Mouse (Mus musculus) cerebellum, adult 2 months (tissue): ENCODE measurements around the gene Cdk19. TPM values are rescaled to one million over a fixed set of nuclear protein-coding genes. Genes with fewer than 3 reads are reported as not detected.
"Not testable (repeated sequence)": the region's sequence is repeated elsewhere in the genome, so short reads cannot be mapped to it uniquely, and the experiment has no call there.

Experiments
- DNase-seq, 2 experiments: peaks; one replicate each; pipeline ENCODE4 v3.0.0; 2021
- H3K27ac ChIP-seq: fragments of 200-500 bp; 2 replicates; pipeline ENCODE4 v1.5.1; 2012; ENCODE audit warnings: low read length, control low read depth, inconsistent platforms; ENCODE audit not compliant: insufficient read depth
- H3K27me3 ChIP-seq: fragments of 200-500 bp; 2 replicates; pipeline ENCODE4 v1.6.1; 2012; ENCODE audit warnings: inconsistent platforms, mild to moderate bottlenecking, low read length, moderate library complexity; ENCODE audit not compliant: control insufficient read depth, insufficient read depth
- H3K4me1 ChIP-seq: fragments of 200-500 bp; 2 replicates; pipeline ENCODE4 v1.6.1; 2011; ENCODE audit warnings: low read length; ENCODE audit not compliant: control insufficient read depth, insufficient read depth
- H3K4me3 ChIP-seq: fragments of 200-500 bp; replicated peaks from 2 replicates; pipeline ENCODE3; 2011; ENCODE audit warnings: mild to moderate bottlenecking, low read depth, low read length, control low read depth; ENCODE audit not compliant: insufficient read depth
- CTCF ChIP-seq: fragments of 200-500 bp; IDR thresholded peaks from 2 replicates; pipeline ENCODE4 v1.5.1; 2011; ENCODE audit warnings: low read depth, mild to moderate bottlenecking, control low read depth, low read length, moderate library complexity, borderline replicate concordance; ENCODE audit not compliant: insufficient read depth
- POLR2A ChIP-seq: fragments of 200-500 bp; IDR thresholded peaks from 2 replicates; pipeline ENCODE4 v1.6.1; 2011; ENCODE audit warnings: low read length, control low read depth, borderline replicate concordance; ENCODE audit not compliant: insufficient read depth
- WGBS: fragments of 180-500 bp; shearing (Covaris S2); methylation state at CpG from one replicate; pipeline ENCODE4 v1.1.7; 2018; 5-methylcytosine and 5-hydroxymethylcytosine counted together
- polyA plus RNA-seq: library from polyadenylated mRNA; depleted of rRNA; stranded (reverse); fragments of >200 nt; gene quantifications from 2 replicates; pipeline ENCODE4 v1.2.3, GENCODE M21; 2012; rRNA removed

Cdk19 gene
- polyA plus RNA-seq, 1 experiment: 44.7 TPM

DNA sequence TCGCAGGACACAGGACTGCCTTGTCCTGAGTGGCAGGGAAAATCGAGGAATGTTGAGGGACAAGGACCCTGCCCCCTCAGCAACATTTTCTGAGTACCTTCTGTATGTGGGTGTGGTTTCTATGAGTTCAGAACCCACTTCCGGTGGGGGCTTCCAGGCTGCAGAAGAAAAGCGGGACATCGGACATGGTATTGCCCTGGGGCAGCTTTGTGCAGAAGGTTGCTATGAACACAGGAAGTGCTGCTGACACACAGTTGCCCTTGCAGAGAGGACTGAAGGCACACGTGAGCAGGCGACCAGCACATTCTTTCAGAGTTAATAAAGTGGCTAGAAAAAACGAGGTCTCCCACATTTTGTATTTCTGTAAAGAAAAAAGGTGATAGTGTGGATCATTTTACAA, 188.2 kb downstream of the Cdk19 start:
- no peaks in the 10 kb centered on the region for H3K4me1 ChIP-seq
- H3K4me3 ChIP-seq: no peak overlapping the region
- H3K27ac ChIP-seq: no peak overlapping the region
- WGBS: 54% methylated on average over 8 of the region's 8 CpGs
- TF ChIP-seq POLR2A (no peak), CTCF (no peak)
- H3K27me3 ChIP-seq: no peaks in the 10 kb centered on the region
- DNase-seq: no peak

DNA sequence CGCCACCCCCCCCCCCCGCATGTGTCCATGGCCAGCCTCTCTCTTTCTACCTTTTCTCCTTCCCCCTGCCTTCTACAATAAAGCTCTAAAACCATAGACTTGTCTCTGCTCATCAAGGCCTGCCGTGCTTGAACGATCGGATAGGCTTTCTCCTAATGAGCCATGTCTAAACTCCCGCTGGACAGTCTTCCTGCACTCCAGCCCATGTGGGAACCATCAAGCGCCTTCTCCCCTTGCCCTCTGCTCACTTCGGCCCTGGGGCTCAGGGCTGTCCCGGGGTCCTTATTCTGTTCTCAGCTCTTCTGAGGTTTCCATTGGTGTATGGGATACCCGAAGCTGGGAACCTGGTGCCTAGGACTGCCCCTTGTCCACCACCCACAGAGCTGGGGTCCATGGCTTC, 189.3 kb downstream of the Cdk19 start:
- no peaks in the 10 kb centered on the region for H3K27me3 ChIP-seq
- H3K27ac ChIP-seq: no peak overlapping the region
- TF ChIP-seq POLR2A: no peak
- TF ChIP-seq CTCF: no peak
- WGBS: 35% methylated on average over 9 of the region's 10 CpGs
- no peaks in the 10 kb centered on the region for H3K4me1 ChIP-seq
- no peak for DNase-seq
- H3K4me3 ChIP-seq: no peak overlapping the region

DNA sequence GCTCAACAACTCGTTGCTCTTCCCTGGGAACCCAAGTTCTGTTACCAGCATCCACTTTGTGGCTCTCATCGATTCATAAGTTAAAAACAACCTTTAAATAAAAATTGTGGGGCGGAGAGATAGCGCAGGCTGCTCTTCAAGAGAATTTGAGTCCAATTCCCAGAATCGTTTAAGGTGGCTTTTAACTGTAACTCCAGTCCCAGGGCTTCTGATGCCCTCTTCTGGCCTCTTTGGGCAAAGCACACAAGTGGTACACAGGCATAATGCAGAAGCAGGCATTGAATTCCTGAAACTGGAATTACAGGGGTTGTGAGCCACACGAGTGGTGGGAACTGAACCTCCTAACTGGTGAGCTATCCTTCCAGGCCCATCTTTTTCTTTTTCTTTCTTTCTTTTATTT, 190.3 kb downstream of the Cdk19 start:
- WGBS: 55% methylated on average over 6 of the region's 6 CpGs
- peak; percentile 33; the same call in 1 of the 2 replicates for TF ChIP-seq CTCF
- no peak for TF ChIP-seq POLR2A
- Histone ChIP-seq H3K4me1 (no peaks in the 10 kb centered on the region), H3K4me3 (no peak overlapping the region), H3K27ac (no peak overlapping the region), H3K27me3 (no peaks in the 10 kb centered on the region)
- DNase-seq: no peak

DNA sequence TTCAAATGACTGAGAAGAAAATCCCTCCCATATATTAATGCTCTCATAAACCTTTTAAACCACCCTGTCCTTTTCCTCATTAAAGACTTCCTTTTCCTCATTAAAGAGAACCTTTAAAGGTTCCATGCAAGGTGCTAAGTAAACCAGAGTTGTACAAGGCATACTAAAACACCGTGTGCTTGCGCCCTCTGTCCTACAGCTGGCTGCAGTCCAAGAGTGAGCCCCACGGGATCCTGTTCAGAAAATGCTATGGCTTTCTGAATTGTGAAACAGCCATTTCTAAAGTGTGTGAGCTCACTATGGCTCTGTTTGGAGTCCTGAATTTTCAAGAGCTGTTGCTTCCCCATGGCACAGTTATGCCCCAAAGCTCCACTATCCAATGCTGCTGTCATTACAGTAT, 191.3 kb downstream of the Cdk19 start:
- WGBS: 30% methylated on average over 3 of the region's 3 CpGs
- H3K27ac ChIP-seq: no peak overlapping the region
- TF ChIP-seq CTCF: no peak
- TF ChIP-seq POLR2A: no peak

DNA sequence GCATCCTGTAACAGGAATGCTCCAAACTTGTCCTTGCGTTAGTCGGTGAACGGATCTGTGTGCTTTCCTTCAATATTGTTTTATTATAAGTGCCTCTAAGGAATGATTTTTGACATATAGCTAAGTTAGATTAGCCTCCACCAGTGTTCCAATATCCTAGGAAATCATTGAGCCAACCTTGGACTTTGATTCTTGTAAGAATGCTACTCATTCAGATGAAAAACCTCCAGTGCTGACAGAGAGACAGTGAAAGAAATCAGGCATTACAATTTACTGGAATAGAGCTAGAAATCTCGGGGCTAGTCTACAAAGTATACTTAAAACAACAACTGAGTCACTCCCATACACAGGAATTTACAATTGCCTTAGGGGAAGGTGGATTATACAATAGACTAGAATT, 193.2 kb downstream of the Cdk19 start:
- not testable (repeated sequence) for H3K4me1 ChIP-seq
- 90% methylated on average over 4 of the region's 4 CpGs for WGBS

More for the DNA sequence above, 191.3 kb downstream of the Cdk19 start:
- no peaks in the 10 kb centered on the region for H3K4me1 ChIP-seq
- H3K4me3 ChIP-seq: no peak overlapping the region
- no peak for DNase-seq
- H3K27me3 ChIP-seq: no peaks in the 10 kb centered on the region

More for the DNA sequence above, 193.2 kb downstream of the Cdk19 start:
- H3K4me3 ChIP-seq, DNase-seq, H3K27me3 ChIP-seq, H3K27ac ChIP-seq: not testable (repeated sequence)

Other genes starting within 250 kb of the Cdk19 start
- gene Slc16a10, start 197.3 kb upstream of the Cdk19 start, polyA plus RNA-seq: 3.6 and 5.0 TPM in 2 replicates
- gene Rpf2, start 92.5 kb upstream of the Cdk19 start, polyA plus RNA-seq: 13.8 and 15.1 TPM in 2 replicates
- 28.1 and 33.2 TPM in 2 replicates for gene Gtf3c6, start 81.5 kb upstream of the Cdk19 start, polyA plus RNA-seq
- 113 and 114 TPM in 2 replicates for gene Amd1, start 37.4 kb upstream of the Cdk19 start, polyA plus RNA-seq
- not detected in 2 replicates for gene Slc22a16, start 230.8 kb downstream of the Cdk19 start, polyA plus RNA-seq